Mouse (Mus musculus) adrenal gland, postnatal 0 days (tissue): ENCODE data around the gene Qrfpr. TPM values are rescaled to one million over a fixed set of nuclear protein-coding genes. Genes with fewer than 3 reads are reported as not detected.

Experiments used
- polyA plus RNA-seq: library from polyadenylated mRNA; unstranded; fragments of >200 nt; fragmentation: Nextera tagmentation; extraction: Ambion mirVana; gene quantifications from 2 replicates; pipeline ENCODE4 v1.2.1, GENCODE M21; 2015

Qrfpr gene
- not detected in 2 replicates for polyA plus RNA-seq

GRCm38 (mm10) chr3:36221743-36222682, at the start of gene Qrfpr:
Gene Qrfpr, minus strand, starts transcription at chr3:36222313.

GRCm38 (mm10) chr3:36150934-36151686, 71.0 kb downstream of the Qrfpr start, which contains the start of gene D3Ertd254e:
Gene D3Ertd254e, plus strand, starts transcription at chr3:36151017.

Other genes starting within 250 kb of the Qrfpr start
- 25.0 and 53.0 TPM in 2 replicates for gene Mccc1, start 221.6 kb downstream of the Qrfpr start, polyA plus RNA-seq
- not detected in 2 replicates for gene Ccdc144b, start 168.8 kb downstream of the Qrfpr start, polyA plus RNA-seq
- 44.6 and 65.9 TPM in 2 replicates for gene Acad9, start 156.3 kb downstream of the Qrfpr start, polyA plus RNA-seq
- 3.9 and 5.3 TPM in 2 replicates for gene D3Ertd254e, start 71.3 kb downstream of the Qrfpr start, polyA plus RNA-seq